Mouse (Mus musculus): ENCODE data around the gene Zfand5. TPM values are rescaled to one million over a fixed set of nuclear protein-coding genes. Genes with fewer than 3 reads are reported as not detected.
"Not testable (repeated sequence)": the region's sequence is repeated elsewhere in the genome, so short reads cannot be mapped to it uniquely, and the experiment has no call there.

The Zfand5 gene
- total RNA-seq (2015; ENCODE audit: low replicate concordance) (70.6 and 75.9 TPM in 2 replicates), total RNA-seq (2017; ENCODE audit: low replicate concordance) (45.8 and 89.8 TPM in 2 replicates)

GRCm38 (mm10) chr19:21271741-21272654 is at the start of gene Zfand5:
Gene Zfand5 (plus strand): TSS chr19:21272278.
- peak; percentile 87 for ATAC-seq (replicated peaks; ENCODE audit: low FRiP score, poor library complexity, severe bottlenecking)

GRCm38 (mm10) chr19:21227131-21227530 is 44.9 kb upstream of the Zfand5 start:
- no peak for ATAC-seq (replicated peaks; ENCODE audit: low FRiP score, poor library complexity, severe bottlenecking)

- ATAC-seq (replicated peaks; ENCODE audit: low FRiP score, poor library complexity, severe bottlenecking), result no peak
Measured at GRCm38 (mm10) chr19:21227754-21228153, 44.3 kb upstream of the Zfand5 start.

- ATAC-seq (replicated peaks; ENCODE audit: low FRiP score, poor library complexity, severe bottlenecking), result not testable (repeated sequence)
Measured at GRCm38 (mm10) chr19:21248730-21249129, 23.3 kb upstream of the Zfand5 start.

GRCm38 (mm10) chr19:21253846-21254245 is 18.2 kb upstream of the Zfand5 start:
- no peak for ATAC-seq (replicated peaks; ENCODE audit: low FRiP score, poor library complexity, severe bottlenecking)

- ATAC-seq (replicated peaks; ENCODE audit: low FRiP score, poor library complexity, severe bottlenecking), result no peak
Measured at GRCm38 (mm10) chr19:21255920-21256319, 16.2 kb upstream of the Zfand5 start.

- ATAC-seq (replicated peaks; ENCODE audit: low FRiP score, poor library complexity, severe bottlenecking), result no peak
Measured at GRCm38 (mm10) chr19:21259453-21259852, 12.6 kb upstream of the Zfand5 start.

GRCm38 (mm10) chr19:21260280-21260679 is 11.8 kb upstream of the Zfand5 start:
- no peak for ATAC-seq (replicated peaks; ENCODE audit: low FRiP score, poor library complexity, severe bottlenecking)

GRCm38 (mm10) chr19:21271186-21271585 is 892 bp upstream of the Zfand5 start:
- no peak for ATAC-seq (replicated peaks; ENCODE audit: low FRiP score, poor library complexity, severe bottlenecking)

GRCm38 (mm10) chr19:21272655-21273284 is 692 bp downstream of the Zfand5 start:
- peak; percentile 70 for ATAC-seq (replicated peaks; ENCODE audit: low FRiP score, poor library complexity, severe bottlenecking)

GRCm38 (mm10) chr19:21273440-21273839 is 1.4 kb downstream of the Zfand5 start:
- no peak for ATAC-seq (replicated peaks; ENCODE audit: low FRiP score, poor library complexity, severe bottlenecking)

GRCm38 (mm10) chr19:21274181-21274591 is 2.1 kb downstream of the Zfand5 start:
- no peak for ATAC-seq (replicated peaks; ENCODE audit: low FRiP score, poor library complexity, severe bottlenecking)

GRCm38 (mm10) chr19:21274714-21275113 is 2.6 kb downstream of the Zfand5 start:
- ATAC-seq (replicated peaks; ENCODE audit: low FRiP score, poor library complexity, severe bottlenecking), result no peak

GRCm38 (mm10) chr19:21276317-21276716 is 4.2 kb downstream of the Zfand5 start:
- ATAC-seq (replicated peaks; ENCODE audit: low FRiP score, poor library complexity, severe bottlenecking), result no peak

- no peak for ATAC-seq (replicated peaks; ENCODE audit: low FRiP score, poor library complexity, severe bottlenecking)
Measured at GRCm38 (mm10) chr19:21286421-21287097, 14.5 kb downstream of the Zfand5 start.

GRCm38 (mm10) chr19:21297411-21297810 is 25.3 kb downstream of the Zfand5 start:
- no peak for ATAC-seq (replicated peaks; ENCODE audit: low FRiP score, poor library complexity, severe bottlenecking)

GRCm38 (mm10) chr19:21301787-21302186 is 29.7 kb downstream of the Zfand5 start:
- ATAC-seq (replicated peaks; ENCODE audit: low FRiP score, poor library complexity, severe bottlenecking), result no peak

- ATAC-seq (replicated peaks; ENCODE audit: low FRiP score, poor library complexity, severe bottlenecking), result no peak
Measured at GRCm38 (mm10) chr19:21307755-21308154, 35.7 kb downstream of the Zfand5 start.

GRCm38 (mm10) chr19:21310364-21310763 is 38.3 kb downstream of the Zfand5 start:
- ATAC-seq (replicated peaks; ENCODE audit: low FRiP score, poor library complexity, severe bottlenecking), result not testable (repeated sequence)

- no peak for ATAC-seq (replicated peaks; ENCODE audit: low FRiP score, poor library complexity, severe bottlenecking)
Measured at GRCm38 (mm10) chr19:21315701-21316100, 43.6 kb downstream of the Zfand5 start.
